Mouse (Mus musculus) G1E-ER4 (cell line): ENCODE results near the gene Lrrc55. TPM values are rescaled to one million over a fixed set of nuclear protein-coding genes. Genes with fewer than 3 reads are reported as not detected.

Experiments used
- GATA1 ChIP-seq: IDR thresholded peaks from one replicate; pipeline ENCODE4 v1.8.0; 2012; ENCODE audit warnings: low read length, inconsistent platforms
- polyA plus RNA-seq: library from polyadenylated mRNA; stranded (reverse); fragments of >175 nt; gene quantifications from 2 replicates; pipeline ENCODE4 v1.2.3, GENCODE M21; 2012

Lrrc55 gene
- polyA plus RNA-seq, 1 experiment = not detected

- TF ChIP-seq GATA1 = no peak
Observed at GRCm38 (mm10) chr2:85178139-85178800, 18.7 kb downstream of the Lrrc55 start.

DNA sequence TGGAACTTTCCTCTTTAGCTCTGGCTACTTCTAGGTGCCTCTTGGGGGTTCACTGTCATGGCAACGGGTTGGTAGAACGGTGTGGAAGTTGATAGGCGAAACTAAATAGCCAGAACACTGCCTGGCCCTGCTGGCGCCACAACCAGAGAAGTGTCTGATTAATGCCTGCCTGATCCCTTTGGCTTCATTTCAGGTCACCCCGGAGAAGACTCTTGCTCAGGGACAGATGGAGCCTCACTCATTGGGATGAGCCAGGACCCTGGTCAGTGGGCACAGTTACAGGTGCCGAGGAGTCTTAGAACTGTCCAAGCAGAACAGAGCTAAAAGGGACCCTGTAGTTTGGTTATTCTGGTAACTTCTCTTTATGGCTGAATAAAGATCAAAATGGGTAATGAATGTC is 23.5 kb downstream of the Lrrc55 start:
- TF ChIP-seq GATA1 = no peak

DNA sequence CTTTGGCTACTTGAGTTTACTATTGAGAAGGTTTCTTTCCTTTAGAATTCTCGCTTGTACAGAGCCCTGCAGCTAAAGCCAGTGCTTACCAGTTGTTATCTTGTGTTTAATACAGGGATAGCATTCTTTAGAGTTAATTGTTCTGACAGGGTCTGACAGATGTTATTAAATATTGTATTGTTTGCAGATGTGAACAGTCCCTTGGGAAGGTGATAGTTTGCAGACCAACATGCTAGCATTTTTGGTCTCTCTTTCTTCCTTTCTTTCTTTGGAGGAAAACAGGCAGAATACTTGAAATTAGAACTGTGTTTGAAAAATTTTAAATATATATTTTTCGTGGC is 24.3 kb downstream of the Lrrc55 start:
- no peak for TF ChIP-seq GATA1

- no peak for TF ChIP-seq GATA1
Observed at GRCm38 (mm10) chr2:85172071-85172762, 24.8 kb downstream of the Lrrc55 start.

- no peak for TF ChIP-seq GATA1
Observed at GRCm38 (mm10) chr2:85168327-85168726, 28.7 kb downstream of the Lrrc55 start.

DNA sequence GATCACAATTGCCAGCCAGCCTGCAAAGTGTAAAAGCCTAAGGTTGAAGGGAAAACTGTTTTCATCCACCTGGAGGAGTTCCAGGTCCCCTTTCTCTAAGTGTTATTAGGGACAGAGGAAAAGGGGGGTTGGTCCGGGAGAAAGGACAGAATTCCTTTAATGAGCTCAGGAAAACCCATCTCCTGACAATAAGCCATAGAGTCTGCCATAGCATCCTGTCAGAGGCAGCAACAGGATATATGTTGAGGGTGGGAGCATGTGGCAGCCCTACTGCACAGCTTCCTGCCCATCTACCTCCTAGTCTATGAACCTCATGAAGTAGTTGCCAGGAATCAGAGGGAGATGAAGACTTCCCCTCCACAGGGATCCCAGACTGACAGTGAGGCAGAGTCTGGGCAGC is 29.4 kb downstream of the Lrrc55 start:
- TF ChIP-seq GATA1 = no peak

DNA sequence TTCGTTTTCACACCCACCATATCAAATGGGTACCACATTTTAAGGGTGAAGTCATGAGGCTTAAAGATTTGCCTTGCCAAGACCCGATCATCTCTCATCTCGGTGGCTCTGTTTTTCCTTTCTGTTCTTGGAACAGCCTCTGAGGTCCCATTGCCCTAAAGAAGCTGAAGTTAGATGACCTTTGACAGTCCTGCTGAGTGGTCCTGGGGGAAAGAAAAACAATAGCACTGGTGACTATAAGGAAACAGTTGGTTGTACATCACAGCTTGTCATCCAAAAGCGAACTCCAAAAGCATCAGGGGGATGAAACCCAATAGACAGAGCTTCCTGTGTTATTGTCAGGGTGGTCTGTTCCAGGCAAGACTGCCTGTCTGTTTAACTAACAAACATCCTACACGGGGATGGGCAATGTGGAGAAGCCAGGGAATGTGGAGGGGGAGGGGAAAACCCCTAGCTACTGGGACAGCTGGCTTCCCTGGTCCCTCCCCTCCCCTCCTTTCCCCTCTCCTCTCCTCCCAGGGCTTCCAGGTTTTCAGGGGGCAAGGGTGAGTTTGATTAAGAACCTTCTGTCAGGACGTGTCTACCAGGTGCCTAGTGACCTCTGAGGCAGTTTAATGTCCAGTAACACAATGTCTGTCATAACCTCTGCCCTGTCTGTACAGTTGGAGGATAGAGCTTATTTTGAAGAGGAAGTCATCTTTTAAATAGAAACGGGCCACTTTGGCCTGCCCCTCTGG is 33.5 kb downstream of the Lrrc55 start:
- TF ChIP-seq GATA1 = no peak

- TF ChIP-seq GATA1 = no peak
Observed at GRCm38 (mm10) chr2:85161638-85162093, 35.3 kb downstream of the Lrrc55 start.

DNA sequence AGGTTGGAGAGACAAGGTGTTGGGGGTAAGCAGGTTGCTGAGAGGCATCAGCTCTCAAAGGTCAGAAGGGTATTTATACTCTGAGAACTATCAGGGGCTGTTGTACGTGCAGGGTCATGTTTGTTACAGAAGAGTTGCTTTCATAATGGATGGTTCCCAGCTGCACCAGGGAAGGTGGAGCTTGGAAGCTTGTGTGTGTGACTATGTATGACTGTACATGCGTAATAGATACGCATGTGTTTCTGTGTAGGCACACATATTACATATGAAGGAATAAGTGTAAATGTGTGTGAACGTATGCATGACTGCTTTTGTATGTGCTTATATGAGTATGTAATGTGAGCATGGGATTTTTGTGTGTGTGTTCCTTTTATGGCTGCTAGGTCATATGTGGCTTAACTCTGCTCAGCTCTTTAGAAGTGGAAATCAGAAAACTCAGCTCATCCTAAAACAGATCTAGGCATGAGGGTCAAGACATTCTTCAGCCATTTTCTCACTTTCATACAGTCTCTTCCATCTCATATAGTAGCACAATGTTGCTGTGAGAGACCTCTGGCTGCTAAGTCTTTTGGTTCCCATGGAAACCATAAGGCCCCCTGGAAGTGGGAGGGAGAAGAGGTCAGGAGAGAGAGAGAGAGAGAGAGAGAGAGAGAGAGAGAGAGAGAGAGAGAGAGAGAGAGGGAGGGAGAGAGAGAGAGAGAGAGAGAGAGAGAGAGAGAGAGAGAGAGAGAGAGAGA is 35.9 kb downstream of the Lrrc55 start:
- no peak for TF ChIP-seq GATA1

- TF ChIP-seq GATA1 = no peak
Observed at GRCm38 (mm10) chr2:85157382-85157781, 39.6 kb downstream of the Lrrc55 start.

DNA sequence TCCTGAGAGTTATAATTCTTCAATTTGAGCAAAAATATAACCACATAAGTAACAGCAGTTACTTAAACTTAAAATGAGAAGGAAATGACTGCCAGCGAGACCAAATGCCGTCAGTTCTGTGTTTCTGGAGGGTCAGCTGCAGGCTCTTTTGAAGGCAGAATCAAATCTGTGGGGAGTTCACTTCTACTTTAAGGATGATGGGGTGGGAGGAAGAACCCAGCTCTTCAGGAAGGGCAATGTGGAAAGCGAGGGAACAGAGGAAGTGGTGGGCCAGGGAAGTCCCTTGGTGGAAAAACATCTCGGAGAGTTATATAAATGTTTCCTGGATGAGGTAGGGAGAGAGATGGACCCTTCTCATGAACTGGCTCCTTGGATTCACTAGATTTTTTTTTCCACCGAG is 40.9 kb downstream of the Lrrc55 start:
- no peak for TF ChIP-seq GATA1

DNA sequence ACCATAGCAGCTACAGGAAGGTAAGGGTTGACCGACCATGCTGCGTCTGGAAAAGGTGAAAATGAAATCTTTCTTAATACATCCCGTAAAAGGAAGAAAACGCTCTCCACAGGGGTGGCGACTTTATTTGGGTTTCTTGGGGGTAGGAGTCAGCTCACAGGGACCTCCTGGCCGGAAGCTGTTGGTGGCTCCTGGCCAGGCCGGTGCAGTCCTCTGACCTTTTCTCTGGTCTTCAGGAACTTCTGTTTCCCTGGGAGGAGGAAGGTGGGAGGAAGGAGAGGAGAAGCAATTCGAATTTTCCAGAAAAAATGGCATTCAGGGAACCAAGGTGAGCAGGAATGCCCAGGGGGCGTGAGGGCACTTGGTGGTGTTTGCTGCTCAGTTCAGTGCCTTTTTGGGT is 41.7 kb downstream of the Lrrc55 start:
- TF ChIP-seq GATA1 = no peak

GRCm38 (mm10) chr2:85151233-85151632 is 45.8 kb downstream of the Lrrc55 start:
- no peak for TF ChIP-seq GATA1

DNA sequence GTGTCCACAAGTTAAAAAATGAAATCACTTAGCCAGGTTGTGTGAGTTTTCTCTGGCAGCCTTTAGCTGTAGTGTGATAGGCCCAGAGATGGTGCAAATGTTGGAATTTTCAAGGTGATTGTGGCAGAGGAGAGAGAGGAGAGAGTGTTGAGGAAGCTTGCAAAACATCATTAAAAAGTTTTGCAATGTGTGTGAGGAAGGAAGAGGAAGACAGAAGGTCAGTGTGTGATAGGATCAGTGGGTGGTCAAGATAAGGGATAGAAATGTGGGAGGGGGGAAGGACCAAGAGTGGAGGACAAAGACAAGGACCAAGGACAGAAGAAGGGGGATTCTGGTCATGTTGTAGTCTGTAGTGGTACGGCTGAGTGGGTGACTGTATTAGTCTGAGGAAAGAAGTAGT is 46.6 kb downstream of the Lrrc55 start:
- no peak for TF ChIP-seq GATA1

DNA sequence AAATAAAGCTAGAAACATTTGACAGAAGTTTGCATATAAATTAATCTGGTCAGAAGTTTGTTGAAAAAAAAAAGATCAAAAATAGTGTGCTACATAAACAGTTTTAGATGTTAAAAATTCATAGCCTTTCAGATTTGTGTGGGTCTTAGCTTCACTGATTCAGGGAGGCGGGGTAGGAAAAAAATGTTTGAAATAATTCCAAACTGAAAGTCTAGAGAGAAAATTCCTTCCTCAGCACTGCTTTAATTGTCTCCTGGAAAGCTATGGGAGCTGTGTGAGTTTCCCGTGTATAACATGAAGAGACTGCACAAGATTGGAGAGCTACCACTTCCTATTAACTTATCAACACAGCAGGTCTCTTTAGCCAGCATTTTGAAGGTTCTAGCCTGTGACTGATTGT is 49.5 kb downstream of the Lrrc55 start:
- TF ChIP-seq GATA1 = no peak

- TF ChIP-seq GATA1 = no peak
Observed at GRCm38 (mm10) chr2:85145346-85145745, 51.7 kb downstream of the Lrrc55 start.
